Mouse (Mus musculus) limb, embryonic 15.5 days (tissue): ENCODE data around the gene Cyb5r1. TPM values are rescaled to one million over a fixed set of nuclear protein-coding genes. Genes with fewer than 3 reads are reported as not detected.

Source experiments
- ATAC-seq: fragments of 200-750 bp; cut with Nextera tagmentation; 2 replicates; pipeline ENCODE4 v1.8.0; 2017; ENCODE audit warnings: low read depth, moderate TSS enrichment; ENCODE audit not compliant: insufficient number of reproducible peaks, low FRiP score, low TSS enrichment
- H3K27ac ChIP-seq: fragments of 300-500 bp; sonication (generic); 2 replicates; pipeline ENCODE4 v1.5.1; 2015; ENCODE audit warnings: moderate library complexity, mild to moderate bottlenecking, inconsistent platforms
- H3K27me3 ChIP-seq: fragments of 300-500 bp; sonication (generic); 2 replicates; pipeline ENCODE4 v1.6.1; 2015; ENCODE audit warnings: inconsistent platforms
- H3K36me3 ChIP-seq: fragments of 300-500 bp; sonication (generic); 2 replicates; pipeline ENCODE4 v1.6.1; 2015; ENCODE audit warnings: inconsistent platforms
- H3K4me1 ChIP-seq: fragments of 300-500 bp; sonication (generic); 2 replicates; pipeline ENCODE4 v1.6.1; 2015; ENCODE audit warnings: inconsistent platforms
- H3K4me2 ChIP-seq: fragments of 300-500 bp; sonication (generic); 2 replicates; pipeline ENCODE4 v1.6.1; 2015; ENCODE audit warnings: mild to moderate bottlenecking, inconsistent platforms
- H3K4me3 ChIP-seq: fragments of 300-500 bp; sonication (generic); 2 replicates; pipeline ENCODE4 v1.5.1; 2015; ENCODE audit warnings: mild to moderate bottlenecking, inconsistent platforms
- H3K9ac ChIP-seq: fragments of 300-500 bp; sonication (generic); 2 replicates; pipeline ENCODE4 v1.6.1; 2015; ENCODE audit warnings: inconsistent platforms
- H3K9me3 ChIP-seq: fragments of 300-500 bp; sonication (generic); 2 replicates; pipeline ENCODE4 v1.6.1; 2016; ENCODE audit warnings: inconsistent platforms
- WGBS: fragments of 180-500 bp; shearing (Covaris S2); methylation state at CpG from one replicate; pipeline ENCODE4 v1.1.7; 2015; 5-methylcytosine and 5-hydroxymethylcytosine counted together
- polyA plus RNA-seq: library from polyadenylated mRNA; unstranded; fragments of >200 nt; fragmentation: Nextera tagmentation; extraction: Ambion mirVana; gene quantifications from 2 replicates; pipeline ENCODE4 v1.2.1, GENCODE M21; 2015

Cyb5r1 gene
- 38.8 and 44.2 TPM in 2 replicates for polyA plus RNA-seq

DNA sequence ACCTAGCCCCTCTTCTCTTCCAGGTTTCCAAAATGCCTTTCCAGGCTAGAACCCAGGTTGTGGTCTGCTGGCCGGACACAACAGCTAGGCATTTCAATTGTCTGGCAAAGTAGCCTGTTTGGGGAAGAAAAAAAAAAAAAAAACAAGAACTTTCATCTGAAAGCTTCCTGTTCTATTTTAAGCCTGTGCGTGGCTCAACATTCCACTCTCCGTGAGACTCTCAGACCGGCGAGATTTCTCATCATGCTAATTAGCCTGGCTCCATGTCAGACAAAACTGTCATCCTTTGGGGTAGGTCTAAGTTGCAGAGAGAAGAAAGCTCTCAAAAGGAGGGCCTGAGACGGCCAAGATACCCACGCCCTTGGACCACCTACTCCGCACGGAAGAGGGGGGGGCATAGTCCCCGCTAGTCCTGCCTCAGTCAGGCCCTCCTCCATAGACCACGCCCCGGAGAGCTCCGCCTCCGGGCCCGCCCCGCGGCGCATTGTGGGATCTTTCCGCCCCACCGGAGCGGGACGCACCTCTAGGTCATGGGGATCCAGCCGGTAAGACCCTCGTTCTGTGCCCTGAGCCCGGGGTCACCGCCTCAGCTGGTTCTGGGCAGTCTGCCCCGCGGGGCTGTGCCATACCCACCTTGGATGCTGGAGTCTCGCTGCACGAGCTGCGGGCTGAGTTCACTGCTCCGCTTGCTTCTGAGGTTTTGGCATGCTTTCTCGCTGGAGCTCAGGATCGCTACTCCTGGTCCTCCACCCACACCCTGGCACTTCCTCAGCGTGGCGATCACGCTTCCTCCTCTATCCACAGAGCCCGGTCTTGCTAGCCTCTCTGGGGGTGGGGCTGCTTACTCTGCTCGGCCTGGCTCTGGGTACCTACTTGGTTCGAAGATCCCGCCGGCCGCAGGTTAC is at the start of gene Cyb5r1:
TSS of gene Cyb5r1 (plus strand) at position 51 of the 905 bp plus-strand sequence.
- Histone ChIP-seq H3K36me3 (peaks cover 33% of the 10 kb centered on the region), H3K9me3 (no peaks in the 10 kb centered on the region), H3K27me3 (no peaks in the 10 kb centered on the region), H3K4me3 (peak within 1 kb of the TSS; percentile 90), H3K9ac (peak within 1 kb of the TSS; percentile 72), H3K27ac (peak within 1 kb of the TSS; percentile 85), H3K4me2 (peak within 1 kb of the TSS; percentile 85), H3K4me1 (peaks cover 9% of the 10 kb centered on the region)
- peak; percentile 98 for ATAC-seq
- WGBS: under 1% methylated on average over 43 of the region's 43 CpGs

DNA sequence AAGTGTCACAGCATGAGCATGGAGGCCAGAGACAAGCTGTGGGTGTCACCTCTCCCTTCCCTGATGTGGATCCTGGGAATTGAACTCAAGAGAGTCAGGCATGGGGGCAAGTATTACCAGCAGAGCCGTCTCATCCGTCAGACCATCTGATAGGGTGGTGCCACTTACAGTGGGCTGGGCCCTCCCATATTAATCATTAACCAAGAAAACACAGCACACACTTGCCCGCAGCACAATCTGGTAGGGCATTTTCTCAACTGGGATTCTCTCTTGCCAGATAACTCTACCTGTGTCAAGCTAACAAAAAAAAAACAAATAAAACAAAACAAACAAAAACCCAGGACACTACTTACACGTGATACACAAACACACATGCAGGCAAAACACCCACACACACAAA is 47.9 kb upstream of the Cyb5r1 start:
- ATAC-seq: no peak

DNA sequence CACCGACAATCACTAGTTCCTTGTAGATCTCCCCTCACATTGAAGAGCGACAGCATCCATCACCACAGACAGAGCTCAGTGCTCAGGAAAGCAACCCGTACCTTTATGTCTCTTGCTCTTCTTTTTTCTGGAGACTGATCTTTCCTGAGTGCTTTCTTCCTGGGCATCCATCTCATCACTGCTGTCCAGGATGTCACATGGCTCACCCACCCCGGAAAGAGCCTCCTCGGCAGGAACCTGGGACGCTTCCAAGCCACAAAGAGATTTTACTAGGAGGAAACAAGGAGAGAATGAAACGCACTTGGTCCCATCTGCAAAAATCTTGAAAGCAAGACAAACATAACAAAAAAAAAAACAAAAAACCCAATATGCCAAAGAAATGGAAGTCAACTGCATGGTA is 44.7 kb upstream of the Cyb5r1 start:
- 73% methylated on average over 7 of the region's 7 CpGs for WGBS
- Histone ChIP-seq H3K27me3 (no peaks in the 10 kb centered on the region), H3K4me1 (peaks cover 8% of the 10 kb centered on the region; the same call in 1 of the 2 replicates), H3K4me2 (peak overlapping the region; percentile 63), H3K9ac (no peak overlapping the region), H3K27ac (no peak overlapping the region), H3K9me3 (no peaks in the 10 kb centered on the region), H3K4me3 (peak overlapping the region; percentile 87), H3K36me3 (peaks cover 25% of the 10 kb centered on the region)
- ATAC-seq: no peak

More for the DNA sequence above, 47.9 kb upstream of the Cyb5r1 start:
- no peaks in the 10 kb centered on the region for H3K27me3 ChIP-seq
- H3K4me1 ChIP-seq: peaks cover 8% of the 10 kb centered on the region; the same call in 1 of the 2 replicates
- H3K4me2 ChIP-seq: no peak overlapping the region
- peaks cover 56% of the 10 kb centered on the region for H3K36me3 ChIP-seq
- H3K27ac ChIP-seq: no peak overlapping the region
- no peaks in the 10 kb centered on the region for H3K9me3 ChIP-seq
- 83% methylated on average over 4 of the region's 4 CpGs for WGBS
- H3K4me3 ChIP-seq: no peak overlapping the region
- no peak overlapping the region for H3K9ac ChIP-seq

DNA sequence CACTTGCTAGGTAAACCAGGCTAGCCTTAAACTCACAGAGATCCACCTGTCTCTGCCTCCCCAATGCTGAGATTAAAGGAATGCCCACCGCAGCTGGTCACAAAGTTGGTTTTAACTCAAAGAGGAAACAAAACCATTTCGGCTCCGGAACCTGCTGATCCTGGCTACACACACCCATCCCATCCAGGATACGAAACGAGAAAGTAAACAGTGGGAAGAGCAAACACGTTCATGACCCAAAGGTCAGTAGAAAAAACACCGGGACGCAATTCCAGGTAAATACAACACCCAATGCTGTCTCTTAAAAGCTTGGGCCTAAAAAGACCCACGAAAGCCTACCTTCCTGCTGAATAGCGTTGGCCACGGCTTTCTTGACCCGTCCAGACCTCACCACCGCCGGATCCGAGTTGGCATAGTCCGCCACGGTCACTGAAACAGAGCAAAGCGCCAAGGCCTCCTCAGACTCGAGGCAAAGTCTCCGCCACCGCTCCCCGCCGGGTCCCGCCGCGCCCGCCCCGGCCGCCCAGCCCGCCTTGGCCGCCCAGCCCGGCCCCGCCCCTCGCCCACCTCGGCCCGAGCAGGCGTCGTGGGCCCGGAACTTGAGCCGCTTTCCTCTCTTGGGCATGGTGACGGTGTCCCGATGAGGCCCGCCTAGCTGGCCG is 44.0 kb upstream of the Cyb5r1 start:
- ATAC-seq: peak; percentile 84
- under 1% methylated on average over 42 of the region's 44 CpGs for WGBS
- Histone ChIP-seq H3K27me3 (no peaks in the 10 kb centered on the region), H3K4me3 (peak overlapping the region; percentile 87), H3K4me1 (peaks cover 8% of the 10 kb centered on the region; the same call in 1 of the 2 replicates), H3K9me3 (no peaks in the 10 kb centered on the region), H3K9ac (peak overlapping the region; percentile 89), H3K4me2 (peak overlapping the region; percentile 63), H3K36me3 (peaks cover 19% of the 10 kb centered on the region), H3K27ac (peak overlapping the region; percentile 84)

DNA sequence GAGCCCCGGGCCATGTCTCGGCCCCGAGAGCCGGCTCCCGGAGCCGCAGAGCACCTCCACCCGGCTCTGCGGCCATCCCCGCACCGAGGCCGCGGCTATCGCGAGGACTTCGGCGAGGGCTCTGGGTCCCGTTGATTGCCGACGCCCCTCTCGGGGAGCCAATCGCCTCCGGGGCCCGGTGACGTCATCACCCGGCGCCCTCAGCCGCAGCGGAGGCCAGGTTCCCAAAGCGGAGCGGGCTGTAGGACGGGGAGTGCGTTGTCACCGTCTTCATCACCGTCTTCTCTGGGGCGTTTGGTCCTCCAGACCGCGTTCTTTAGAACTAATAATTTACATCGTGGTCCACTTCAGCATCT is 43.5 kb upstream of the Cyb5r1 start, which contains the start of gene Tmem183a:
TSS of gene Tmem183a (minus strand) at position 123 of the 356 bp plus-strand sequence.
- no peaks in the 10 kb centered on the region for H3K27me3 ChIP-seq
- peak within 1 kb of the TSS; percentile 63 for H3K4me2 ChIP-seq
- H3K4me3 ChIP-seq: peak within 1 kb of the TSS; percentile 87
- peak within 1 kb of the TSS; percentile 89 for H3K9ac ChIP-seq
- H3K9me3 ChIP-seq: no peaks in the 10 kb centered on the region
- H3K27ac ChIP-seq: peak within 1 kb of the TSS; percentile 84
- under 1% methylated on average over 38 of the region's 38 CpGs for WGBS
- peaks cover 16% of the 10 kb centered on the region for H3K36me3 ChIP-seq
- ATAC-seq: peak; percentile 94
- peaks cover 8% of the 10 kb centered on the region; the same call in 1 of the 2 replicates for H3K4me1 ChIP-seq

DNA sequence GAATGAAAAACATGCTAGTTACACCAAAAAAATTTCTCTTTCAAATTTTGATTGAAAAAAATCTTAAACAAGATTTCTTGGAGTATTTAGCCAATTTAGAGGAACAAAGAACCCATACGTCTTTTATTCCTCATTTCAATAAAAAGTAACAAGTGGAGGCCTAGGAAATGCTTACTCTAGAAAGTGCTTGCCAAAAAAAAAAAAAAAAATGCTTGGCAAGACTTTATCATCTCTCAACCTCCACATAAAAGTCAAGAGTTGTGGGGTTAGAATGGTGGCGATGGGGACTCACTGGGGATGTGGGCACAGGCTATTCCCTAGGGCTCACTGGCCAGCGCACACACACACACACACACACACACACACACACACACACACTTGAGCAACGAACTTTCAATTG is 42.2 kb upstream of the Cyb5r1 start:
- Histone ChIP-seq H3K36me3 (peaks cover 8% of the 10 kb centered on the region), H3K4me1 (peaks cover 8% of the 10 kb centered on the region; the same call in 1 of the 2 replicates), H3K9ac (no peak overlapping the region), H3K9me3 (no peaks in the 10 kb centered on the region), H3K27me3 (no peaks in the 10 kb centered on the region), H3K4me2 (no peak overlapping the region), H3K4me3 (no peak overlapping the region), H3K27ac (no peak overlapping the region)
- WGBS: 62% methylated on average over 4 of the region's 4 CpGs
- ATAC-seq: no peak

DNA sequence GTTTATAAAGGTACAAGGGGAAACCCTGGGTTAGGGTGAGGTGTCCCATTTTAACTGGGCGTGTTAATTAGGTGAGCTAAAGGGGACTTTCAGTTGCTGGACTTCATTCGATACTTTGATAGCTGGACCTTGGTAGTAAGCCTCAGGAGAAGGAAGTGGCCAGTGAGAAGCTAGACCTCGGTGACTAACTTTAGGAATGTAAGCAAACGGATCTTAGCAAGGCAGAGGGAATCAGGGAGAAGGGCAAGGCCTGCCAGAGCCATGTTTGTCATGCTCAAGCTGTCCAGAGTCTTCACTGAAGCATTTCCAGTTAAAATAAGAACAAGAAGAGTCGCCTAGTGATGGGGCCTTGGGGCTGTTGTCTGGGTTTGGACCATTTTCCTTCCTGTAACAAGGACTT is 39.9 kb upstream of the Cyb5r1 start:
- H3K4me1 ChIP-seq: peaks cover 7% of the 10 kb centered on the region; the same call in 1 of the 2 replicates
- H3K9ac ChIP-seq: no peak overlapping the region
- H3K4me2 ChIP-seq: no peak overlapping the region
- 61% methylated on average over 5 of the region's 5 CpGs for WGBS
- ATAC-seq: no peak
- no peaks in the 10 kb centered on the region for H3K27me3 ChIP-seq
- no peak overlapping the region for H3K4me3 ChIP-seq
- H3K27ac ChIP-seq: no peak overlapping the region
- no peaks in the 10 kb centered on the region for H3K9me3 ChIP-seq
- no peaks in the 10 kb centered on the region for H3K36me3 ChIP-seq

DNA sequence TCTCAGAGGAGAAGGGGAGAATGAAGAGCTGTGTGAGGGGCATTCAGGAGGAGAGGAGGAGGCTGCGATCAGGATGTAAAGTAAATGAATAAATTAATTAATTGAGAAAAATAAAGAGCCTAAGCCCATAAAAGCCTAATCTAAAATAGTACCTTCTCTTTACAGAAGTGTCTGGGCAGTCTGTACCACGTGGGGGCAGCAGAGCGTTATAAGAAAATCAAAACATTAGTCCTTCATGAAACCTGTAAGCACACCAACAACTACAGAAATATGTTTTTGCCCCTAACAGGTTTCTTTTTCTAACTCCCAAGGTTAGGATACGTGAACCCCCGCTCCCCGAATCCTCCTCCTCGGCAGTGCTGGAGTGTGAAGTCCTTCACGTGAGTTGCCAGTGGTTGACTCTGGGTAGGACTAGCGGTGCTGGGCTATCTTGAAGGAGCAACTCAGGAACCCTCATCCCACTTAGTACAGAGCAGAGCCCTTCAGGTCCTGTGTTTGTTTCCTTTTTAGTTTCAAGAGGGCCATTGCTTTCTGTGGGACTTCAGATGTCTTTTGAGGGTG is 36.5 kb upstream of the Cyb5r1 start:
- H3K27ac ChIP-seq: no peak overlapping the region
- no peak overlapping the region for H3K4me3 ChIP-seq
- no peaks in the 10 kb centered on the region for H3K9me3 ChIP-seq
- WGBS: 47% methylated on average over 9 of the region's 9 CpGs
- no peak overlapping the region for H3K4me2 ChIP-seq
- H3K27me3 ChIP-seq: no peaks in the 10 kb centered on the region
- no peak overlapping the region for H3K9ac ChIP-seq
- H3K36me3 ChIP-seq: no peaks in the 10 kb centered on the region
- no peaks in the 10 kb centered on the region for H3K4me1 ChIP-seq
- ATAC-seq: no peak

DNA sequence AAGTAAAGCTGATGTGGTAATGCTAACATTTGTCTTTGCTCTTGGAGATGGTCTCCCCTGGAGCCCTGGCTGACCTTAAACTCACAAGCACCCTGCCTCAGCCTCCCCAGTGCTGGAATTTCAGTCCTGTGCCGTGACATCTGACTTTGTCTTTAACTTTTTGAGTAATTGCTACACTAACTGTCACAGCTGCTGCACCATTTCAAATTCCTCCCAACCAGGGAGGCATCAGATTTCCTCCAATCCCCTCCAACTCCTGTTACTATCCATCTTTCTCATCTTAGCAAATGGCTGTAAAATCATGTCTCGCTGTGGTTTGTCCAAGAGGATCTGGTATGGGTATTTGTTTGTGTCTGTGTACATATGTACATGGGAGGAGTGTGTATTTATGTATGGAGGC is 31.2 kb upstream of the Cyb5r1 start:
- no peaks in the 10 kb centered on the region for H3K9me3 ChIP-seq
- H3K27ac ChIP-seq: no peak overlapping the region
- no peaks in the 10 kb centered on the region for H3K27me3 ChIP-seq
- no peak overlapping the region for H3K9ac ChIP-seq
- no peaks in the 10 kb centered on the region for H3K4me1 ChIP-seq
- H3K4me3 ChIP-seq: no peak overlapping the region
- WGBS: 59% methylated on average over 2 of the region's 2 CpGs
- H3K36me3 ChIP-seq: no peaks in the 10 kb centered on the region
- ATAC-seq: no peak
- H3K4me2 ChIP-seq: no peak overlapping the region

DNA sequence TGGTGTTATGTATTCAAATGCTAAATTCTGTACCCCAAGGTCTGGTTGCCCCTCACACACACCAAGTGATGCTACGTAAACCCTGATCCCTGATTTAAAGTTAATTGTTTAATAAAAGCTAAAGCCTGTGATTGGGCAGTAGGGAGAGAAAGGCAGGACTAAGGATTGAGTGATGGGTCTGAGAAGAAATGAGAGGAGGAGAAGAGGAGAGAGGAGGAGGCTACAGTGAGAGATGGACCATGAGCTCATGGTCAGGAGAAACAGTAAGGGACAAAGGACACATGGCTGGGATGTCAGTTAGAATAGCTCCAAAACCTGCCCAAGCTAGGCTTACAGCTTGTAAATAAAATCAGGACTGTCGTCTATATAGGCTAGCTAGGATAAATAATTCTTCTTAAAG is 24.3 kb upstream of the Cyb5r1 start:
- Histone ChIP-seq H3K4me3 (no peak overlapping the region), H3K9ac (no peak overlapping the region), H3K4me2 (no peak overlapping the region), H3K27ac (no peak overlapping the region), H3K9me3 (no peaks in the 10 kb centered on the region), H3K27me3 (no peaks in the 10 kb centered on the region), H3K4me1 (peaks cover 7% of the 10 kb centered on the region; the same call in 1 of the 2 replicates), H3K36me3 (no peaks in the 10 kb centered on the region)
- WGBS: 69% methylated on average over 2 of the region's 2 CpGs
- no peak for ATAC-seq

DNA sequence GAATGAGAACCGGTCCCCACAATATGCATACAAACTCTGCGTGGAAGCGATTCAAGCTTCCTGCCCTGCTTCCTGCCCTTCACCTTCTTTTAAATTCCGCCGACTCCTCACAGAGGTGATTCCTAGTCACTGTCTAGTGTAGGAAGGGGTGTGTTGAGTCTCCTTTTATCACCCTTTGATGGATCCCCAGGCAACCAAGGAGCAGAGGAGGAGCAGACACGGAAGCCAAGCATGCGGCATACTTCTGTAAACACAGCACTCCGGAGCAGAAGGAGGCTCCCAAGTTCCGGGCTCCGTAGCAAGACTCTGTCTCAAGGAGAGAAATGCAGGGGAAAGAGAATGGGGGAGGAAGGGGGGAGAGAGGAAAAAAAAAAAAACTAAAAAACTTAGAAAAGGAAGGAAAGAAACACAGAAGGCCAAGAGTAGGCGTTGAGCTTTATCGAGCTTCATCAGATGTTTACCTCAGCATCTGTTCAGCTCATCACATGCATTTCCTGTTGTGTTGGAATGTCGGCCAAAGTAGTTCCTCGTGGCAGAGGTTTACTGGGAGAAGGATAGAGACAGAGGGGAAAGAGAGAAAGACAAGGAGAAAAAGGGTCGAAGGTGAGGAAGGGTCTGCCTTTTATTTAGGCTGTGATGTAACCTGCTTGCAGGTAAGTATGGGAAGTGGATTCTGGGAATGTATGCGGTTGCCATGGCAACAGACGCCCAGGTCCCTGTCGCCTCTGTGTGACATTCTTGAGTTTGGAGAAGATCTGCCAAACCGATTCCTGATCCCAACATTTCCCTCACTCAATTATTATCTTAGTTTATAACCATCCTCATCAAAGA is 23.3 kb upstream of the Cyb5r1 start:
- Histone ChIP-seq H3K27ac (no peak overlapping the region), H3K36me3 (no peaks in the 10 kb centered on the region), H3K27me3 (no peaks in the 10 kb centered on the region), H3K9me3 (no peaks in the 10 kb centered on the region), H3K4me1 (peaks cover 7% of the 10 kb centered on the region; the same call in 1 of the 2 replicates), H3K4me2 (peak overlapping the region; percentile 42), H3K9ac (no peak overlapping the region), H3K4me3 (peak overlapping the region; percentile 24)
- no peak for ATAC-seq
- 4% methylated on average over 19 of the region's 19 CpGs for WGBS
